Mouse (Mus musculus): Measurements from ENCODE around the gene Sptbn1.

GRCm38 (mm10) chr11:30147882-30148281, 120.1 kb downstream of the Sptbn1 start:
- TF ChIP-seq CTCF (IDR thresholded peaks at IDR 0.05; ENCODE audit: low read depth, low read length) (no peak), TAL1 (conservative IDR thresholded peaks at IDR 0.05; ENCODE audit: low read depth, low read length) (no peak)

Data from G1E (cell line).